Mouse (Mus musculus) urinary bladder, adult 2 months (tissue): Measurements from ENCODE around the gene Usp34. TPM values are rescaled to one million over a fixed set of nuclear protein-coding genes. Genes with fewer than 3 reads are reported as not detected.
A peak's percentile ranks its signal among the peaks of the same experiment; 100 is the strongest.
"Not testable (repeated sequence)": the region's sequence is repeated elsewhere in the genome, so short reads cannot be mapped to it uniquely, and the experiment has no call there.

Experiments used
- DNase-seq: peaks from one replicate; pipeline ENCODE4 v3.0.0; 2022; ENCODE audit warnings: low spot score
- polyA plus RNA-seq: library from polyadenylated mRNA; depleted of rRNA; stranded (reverse); fragments of >200 nt; gene quantifications from 2 replicates; pipeline ENCODE4 v1.2.3, GENCODE M21; 2012; rRNA removed

Gene Usp34
- 31.1 and 31.2 TPM in 2 replicates for polyA plus RNA-seq

DNA sequence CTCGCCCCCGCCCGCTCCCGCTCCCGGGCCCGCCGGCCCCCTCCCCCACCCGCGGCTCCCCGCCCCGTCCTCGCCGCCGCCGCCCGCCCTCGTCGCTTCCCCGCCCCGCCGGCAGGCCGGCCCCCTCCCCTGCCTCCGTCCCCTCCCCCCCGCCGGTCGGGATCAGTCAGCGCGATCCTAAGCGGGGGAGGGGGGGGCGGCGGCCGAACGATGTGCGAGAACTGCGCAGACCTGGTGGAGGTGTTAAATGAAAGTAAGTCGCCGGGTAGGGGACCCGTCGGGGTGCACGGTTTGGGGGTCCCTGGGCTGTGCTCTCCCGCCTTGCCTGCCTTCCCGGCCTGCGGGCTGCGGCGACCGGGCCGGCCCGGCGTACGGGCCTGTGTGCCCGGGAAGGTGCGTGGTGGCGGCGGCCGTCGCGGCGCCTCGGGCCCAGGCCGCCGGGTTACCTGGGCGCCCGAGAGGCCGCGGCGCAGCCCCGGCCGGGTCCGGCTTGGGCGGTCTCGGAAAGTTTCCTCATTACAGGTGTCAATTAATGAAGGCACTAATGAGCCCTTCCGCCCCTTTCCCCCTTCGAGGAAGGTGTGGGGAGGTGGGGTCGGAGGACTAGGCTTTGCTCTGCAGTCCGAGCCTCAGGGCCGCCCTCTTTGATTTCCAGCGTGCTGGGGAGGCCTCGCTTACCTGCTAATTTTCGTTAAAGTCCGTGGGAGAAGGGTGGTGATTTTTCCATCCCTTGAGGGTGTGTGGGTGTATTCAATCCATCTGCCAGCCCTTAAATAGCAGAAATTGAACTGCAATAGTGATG is at the start of gene Usp34:
TSS of gene Usp34 (plus strand) at position 132 of the 802 bp plus-strand sequence.
- peak; percentile 61 for DNase-seq

DNA sequence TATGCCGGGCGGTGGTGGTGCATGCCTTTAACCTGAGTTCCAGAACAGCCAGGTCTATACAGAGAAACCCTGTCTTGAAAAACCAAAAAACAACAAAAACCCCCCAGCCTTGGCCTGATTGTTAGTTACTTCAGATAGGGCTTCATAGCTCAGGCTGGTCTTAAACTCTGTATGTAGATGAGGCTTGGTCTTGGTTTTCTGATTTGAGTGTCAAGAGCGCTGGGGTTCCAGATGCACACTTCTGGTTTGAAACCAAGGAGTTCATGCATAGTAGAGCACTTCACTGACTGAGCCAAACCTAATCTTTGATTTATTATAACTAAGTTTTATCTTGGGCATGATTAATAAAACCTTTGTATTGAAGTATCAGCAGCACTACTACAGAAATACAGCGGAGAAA is 47.6 kb upstream of the Usp34 start:
- no peak for DNase-seq

DNA sequence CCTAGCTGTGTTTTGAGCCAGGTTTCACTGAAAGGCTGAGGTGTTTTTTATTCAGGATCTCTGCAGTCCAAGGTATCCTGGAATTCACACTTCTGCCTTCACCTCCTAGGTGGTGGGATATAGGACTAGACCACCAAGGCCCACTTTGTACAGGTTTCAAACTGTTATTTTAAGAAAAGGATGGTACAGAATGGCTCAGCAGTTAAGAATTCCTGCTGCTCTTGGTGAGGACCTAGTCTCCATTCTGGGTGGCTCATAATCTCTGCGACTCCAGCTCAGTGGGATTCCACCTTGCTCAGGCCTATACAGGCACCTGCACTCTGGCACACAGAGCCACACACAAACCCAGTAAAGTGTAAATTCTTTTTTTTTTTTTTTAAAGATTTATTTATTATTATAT is 47.2 kb upstream of the Usp34 start:
- DNase-seq = no peak

DNA sequence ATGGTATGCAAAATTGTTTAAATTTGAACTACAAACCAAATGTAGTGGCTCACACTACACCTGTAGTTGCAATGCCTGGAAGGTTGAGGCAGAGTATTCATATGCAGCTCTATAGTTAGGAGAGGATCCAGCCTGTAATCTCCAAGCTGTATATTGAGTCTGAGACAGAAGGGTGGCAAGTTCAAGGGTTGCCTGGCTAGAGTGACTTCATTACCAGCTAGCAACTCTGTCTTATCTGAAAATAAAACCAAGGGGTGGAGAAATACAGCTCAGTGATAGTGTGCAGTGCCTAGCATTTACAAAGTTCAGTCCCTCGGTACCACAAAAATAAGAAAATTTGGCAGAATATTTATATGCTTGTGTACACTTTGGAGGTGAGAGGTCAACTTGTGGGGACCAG is 46.5 kb upstream of the Usp34 start:
- no peak for DNase-seq

DNA sequence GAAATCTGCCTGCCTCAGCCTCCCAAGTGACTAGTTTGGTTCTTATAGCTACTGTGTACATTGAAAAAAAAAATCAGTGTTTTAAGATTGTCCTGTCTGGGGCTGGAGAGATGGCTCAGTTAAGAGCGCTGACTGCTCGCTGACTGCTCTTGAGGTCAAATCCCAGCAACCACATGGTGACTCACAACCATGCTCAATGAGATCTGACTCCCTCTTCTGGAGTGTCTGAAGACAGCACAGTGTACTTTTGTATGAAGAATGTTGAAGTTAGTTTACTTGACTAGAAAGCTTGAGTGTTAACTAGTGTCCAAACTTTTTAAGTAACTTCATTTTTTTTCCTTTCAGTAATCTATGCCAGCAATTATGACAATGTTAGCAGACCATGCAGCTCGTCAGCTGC is 45.2 kb upstream of the Usp34 start:
- DNase-seq = no peak

DNA sequence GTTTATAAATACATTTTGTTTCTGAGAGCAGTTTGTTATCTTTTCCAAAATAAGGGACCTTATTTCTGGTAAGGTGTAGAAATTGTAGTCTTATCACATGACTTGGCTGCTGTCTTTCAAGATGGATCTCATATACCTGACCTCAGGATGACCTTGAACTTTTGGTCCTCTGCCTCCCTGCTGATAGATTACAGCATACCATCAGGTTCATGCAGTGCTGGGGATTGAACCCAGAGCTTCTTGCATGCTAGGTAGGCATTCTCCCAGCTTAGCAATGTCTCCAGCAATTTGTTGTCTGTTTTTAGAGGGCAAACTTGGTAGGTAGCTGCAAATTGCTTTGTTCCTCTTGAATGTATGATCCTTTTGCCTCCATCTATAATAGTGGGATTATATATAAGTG is 41.7 kb upstream of the Usp34 start:
- DNase-seq = no peak

DNA sequence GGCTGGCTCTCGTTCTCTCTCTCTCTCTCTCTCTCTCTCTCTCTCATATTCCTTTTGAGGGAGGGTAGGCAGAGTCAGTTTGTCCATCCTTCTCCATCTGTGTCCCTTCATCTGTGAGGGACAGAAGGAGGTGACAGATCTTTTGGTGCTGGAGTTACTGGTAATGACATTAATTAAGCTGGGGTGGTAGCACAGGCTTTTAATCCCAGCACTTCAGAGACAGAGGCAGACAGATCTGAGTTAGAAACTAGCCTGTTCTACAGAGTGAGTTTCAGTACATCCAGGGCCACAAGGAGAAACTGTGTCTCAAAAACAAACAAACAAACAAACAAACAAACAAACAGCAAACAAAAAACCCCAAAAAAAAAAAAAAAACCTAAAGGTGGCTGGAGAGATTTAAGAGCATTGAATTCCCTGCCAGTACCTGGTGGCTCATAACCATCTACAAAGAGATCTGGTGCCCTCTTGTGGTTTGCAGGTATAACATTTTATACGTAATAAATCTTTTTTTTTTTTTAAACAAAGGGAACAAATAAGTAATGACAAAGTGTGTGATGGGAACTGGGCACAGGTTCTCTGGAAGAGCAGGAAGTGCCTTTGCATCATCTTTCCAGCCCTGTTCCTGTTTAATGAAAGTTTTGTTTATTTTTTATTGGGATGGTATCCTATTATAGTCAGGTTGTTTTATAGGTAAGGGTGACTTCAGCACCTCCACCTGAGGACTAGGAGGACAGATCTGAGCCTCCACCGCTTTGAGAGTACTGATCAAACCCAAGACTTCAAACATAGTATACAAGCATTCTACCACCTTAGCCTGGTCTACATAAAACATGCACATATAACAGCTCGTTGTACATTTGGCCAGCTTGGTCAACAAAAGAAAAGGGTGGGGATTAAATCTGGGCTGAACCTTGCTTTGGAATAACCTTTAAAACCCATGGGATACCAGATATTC is 34.6 kb upstream of the Usp34 start:
- DNase-seq = no peak

DNA sequence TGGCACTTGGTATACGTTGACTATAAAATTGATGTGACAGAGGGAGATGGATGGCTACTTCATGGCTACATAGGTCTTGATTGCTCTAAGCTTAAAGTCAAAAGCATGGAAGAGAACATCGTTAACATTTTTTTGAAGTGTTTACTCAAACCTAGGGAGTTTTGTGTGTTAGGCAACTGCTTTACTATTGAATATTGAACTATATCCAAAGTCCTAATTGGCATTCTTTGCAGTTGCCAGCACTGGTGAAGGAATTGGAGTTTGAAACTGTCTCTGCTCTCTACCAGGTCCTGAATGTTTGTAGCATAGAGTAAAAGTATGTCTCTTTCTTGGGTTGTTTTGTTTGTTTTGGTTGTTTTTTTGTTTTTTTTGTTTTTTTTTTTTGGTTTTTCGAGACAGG is 30.9 kb upstream of the Usp34 start:
- DNase-seq = no peak

DNA sequence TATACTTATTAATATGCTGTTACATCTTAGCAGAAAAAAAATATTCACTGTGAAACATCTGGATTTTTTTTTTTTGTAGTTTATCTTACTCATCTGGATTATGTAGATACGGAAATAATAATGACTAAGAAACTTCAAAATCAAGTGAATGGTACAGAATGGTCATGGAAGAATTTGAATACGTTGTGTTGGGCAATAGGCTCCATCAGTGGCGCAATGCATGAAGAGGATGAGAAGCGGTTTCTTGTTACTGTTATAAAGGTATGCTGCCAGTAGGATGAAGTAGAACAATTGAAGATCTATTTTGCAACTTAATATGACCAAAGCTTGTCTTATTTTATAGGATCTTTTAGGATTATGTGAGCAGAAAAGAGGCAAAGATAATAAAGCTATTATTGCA is 22.2 kb upstream of the Usp34 start:
- no peak for DNase-seq

DNA sequence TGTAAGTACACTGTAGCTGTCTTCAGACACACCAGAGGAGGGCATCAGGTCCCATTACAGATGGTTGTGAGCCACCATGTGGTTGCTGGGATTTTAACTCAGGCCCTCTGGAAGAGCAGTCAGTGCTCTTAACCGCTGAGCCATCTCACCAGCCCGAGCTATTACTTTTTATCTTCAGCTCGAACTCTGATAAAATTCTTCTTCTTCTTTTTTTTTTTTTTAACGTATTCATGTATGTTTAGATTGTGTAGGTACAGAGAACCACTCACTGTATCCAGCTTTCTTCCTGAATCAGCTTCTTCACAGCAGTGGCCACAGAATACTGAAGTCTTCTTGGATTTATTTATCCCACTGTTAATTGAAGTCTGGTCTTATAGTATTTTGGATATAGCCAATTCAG is 17.8 kb upstream of the Usp34 start:
- not testable (repeated sequence) for DNase-seq

DNA sequence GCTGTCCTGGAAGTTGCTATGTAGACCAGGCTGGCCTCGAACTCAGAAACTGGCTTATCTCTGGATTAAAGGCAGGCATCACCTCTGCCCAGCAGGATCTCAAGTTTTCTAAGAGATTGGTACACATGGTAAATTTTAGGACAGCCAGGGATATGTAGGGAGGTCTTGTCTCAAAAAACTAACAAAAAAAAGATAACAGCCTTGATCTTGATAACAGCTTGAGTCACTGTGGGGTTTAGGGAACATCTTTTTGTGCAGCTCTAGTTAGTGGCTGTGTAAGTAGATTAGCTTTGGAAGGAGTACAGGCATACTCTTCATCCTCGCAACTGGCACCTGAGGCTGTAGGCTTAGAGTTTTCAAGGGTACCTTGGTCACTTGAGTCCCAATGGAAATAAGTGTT is 9.3 kb upstream of the Usp34 start:
- DNase-seq = no peak

DNA sequence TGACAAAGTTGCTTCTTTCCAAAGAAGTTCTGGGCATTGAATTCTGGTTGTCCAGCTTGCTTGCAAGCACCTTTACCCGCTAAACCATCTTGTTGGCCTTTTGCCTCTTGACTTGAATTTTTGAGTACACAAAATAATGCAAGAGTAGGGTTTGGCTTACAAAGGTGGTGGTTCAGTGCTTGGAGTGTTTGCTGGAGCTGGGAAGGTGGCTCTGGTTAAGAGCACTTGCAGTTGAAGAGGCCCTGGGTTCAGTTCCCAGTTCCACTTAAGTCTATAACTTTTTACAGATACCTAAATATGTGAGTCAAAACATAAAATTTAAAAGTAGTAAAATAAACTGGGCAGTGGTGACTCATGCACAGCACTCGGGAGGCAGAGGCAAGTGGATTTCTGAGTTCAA is 8.4 kb upstream of the Usp34 start:
- DNase-seq = no peak

DNA sequence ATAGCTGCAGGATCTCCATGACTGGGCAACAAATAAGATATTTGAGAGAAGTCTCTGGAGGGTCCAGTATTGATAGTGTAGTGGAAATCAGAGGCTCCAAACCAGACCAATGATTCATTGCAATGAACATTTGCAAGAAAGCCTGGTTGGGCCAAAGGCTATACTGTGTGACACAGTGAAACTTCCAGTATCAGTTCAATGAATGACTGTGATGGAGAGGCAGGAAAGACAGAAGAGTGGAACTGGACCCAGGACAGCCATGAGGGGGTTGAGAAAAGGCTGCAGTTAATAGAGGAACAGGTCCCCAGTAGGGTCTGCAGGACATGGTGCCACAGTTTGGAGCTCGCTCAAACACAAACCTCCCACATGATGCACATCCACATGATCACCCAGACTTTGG is 6.8 kb upstream of the Usp34 start:
- DNase-seq = no peak

DNA sequence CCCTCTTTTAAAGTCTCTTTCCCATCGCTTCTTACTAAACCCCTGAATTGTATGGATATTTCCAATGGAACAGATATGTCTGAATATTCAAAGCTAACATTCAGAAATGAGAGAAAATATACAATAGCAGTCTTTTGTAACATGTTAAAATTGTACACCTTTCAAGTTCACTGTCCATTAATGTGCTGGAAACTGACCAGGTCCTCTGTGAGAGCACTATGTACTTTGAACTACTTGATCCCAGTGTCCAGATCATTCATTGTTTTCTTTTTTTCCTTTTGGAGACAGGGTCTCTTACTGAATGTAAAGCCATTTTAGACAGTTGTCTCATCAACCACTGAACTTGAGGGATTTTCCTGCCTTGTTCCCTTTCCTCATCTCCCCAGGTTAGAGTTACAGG is 3.6 kb upstream of the Usp34 start:
- DNase-seq = no peak

DNA sequence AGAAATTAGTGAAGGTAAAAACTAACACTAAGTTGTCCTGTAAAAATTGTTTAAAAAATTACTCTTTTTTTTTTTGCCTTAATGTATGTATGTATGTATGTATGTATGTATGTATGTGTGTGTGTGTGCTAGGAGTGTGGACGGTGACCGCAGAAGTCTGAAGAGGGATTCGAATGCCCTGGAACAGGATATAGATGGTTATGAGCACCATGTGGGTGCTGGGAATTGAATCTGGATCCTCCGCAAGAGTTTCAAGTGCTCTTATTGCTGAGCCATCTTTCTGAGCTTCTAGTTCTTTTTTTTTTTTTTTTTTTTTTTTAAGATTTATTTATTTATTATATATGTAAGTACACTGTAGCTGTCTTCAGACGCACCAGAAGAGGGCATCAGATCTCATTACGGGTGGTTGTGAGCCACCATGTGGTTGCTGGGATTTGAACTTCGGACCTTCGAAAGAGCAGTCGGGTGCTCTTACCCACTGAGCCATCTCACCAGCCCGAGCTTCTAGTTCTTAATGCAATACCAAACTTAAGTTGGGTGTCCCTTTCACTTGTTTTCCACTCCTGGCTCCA is 1.5 kb upstream of the Usp34 start:
- not testable (repeated sequence) for DNase-seq

DNA sequence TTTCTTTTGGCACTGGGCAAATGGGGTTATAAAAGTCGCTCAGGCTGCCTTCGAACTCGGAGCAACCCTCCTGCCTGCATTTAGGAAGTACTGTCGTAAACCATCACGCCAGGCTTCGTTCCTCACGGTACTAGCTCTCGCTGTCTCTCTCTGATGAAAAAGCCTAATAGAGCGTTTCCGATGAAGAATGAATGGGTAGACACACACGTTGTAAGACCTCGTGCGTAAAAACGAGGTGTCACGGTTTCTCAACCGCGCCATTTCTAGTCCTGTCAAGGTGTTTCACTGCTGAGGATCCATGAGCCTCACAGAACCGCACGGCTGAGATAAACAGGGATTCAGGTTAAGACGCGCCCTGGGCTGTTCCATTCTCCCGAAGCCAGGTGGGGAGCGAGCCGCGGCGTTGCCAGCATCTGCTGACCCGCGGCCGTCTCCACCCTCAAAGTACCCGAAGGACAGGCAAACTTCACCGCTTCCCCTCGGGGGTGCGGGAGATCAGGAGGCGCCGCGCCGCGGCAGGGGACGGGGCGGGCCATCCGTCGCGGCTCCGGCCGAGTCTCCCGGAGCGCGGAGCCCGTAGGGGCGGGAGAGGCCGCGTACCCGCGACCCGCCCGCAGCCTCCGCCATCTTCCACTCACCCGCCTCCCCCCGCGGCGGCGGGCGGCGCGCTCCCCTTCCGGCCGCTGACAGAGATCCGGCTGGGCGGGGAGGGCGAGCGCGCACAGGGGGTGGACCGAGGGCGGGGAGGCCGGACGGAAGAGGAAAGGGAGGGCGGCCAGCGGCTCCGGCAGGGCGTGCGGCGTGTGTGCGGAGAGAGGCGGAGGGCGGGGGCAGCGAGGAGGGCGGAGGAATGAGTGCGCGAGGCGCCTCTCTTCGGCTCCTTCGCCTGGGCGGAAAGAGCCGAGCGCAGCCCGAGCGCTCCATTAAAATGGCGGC is 754 bp upstream of the Usp34 start:
- DNase-seq = peak; percentile 96

DNA sequence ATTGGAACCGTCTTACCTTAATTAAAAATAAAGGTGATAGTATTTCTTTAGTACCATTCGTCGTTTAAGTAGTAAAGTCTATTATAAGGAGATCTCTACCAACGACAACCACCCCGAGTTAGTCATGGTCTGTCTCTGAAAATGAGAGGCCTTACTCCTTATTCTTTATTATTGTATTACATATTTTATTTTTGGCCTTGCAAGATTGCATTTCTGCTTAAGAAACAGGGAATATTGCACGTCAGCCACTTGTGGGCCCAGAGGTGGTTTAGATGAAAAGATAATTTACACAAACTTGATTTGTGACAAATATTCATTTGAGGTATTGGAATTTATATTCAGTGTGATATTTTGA is 848 bp downstream of the Usp34 start:
- no peak for DNase-seq

DNA sequence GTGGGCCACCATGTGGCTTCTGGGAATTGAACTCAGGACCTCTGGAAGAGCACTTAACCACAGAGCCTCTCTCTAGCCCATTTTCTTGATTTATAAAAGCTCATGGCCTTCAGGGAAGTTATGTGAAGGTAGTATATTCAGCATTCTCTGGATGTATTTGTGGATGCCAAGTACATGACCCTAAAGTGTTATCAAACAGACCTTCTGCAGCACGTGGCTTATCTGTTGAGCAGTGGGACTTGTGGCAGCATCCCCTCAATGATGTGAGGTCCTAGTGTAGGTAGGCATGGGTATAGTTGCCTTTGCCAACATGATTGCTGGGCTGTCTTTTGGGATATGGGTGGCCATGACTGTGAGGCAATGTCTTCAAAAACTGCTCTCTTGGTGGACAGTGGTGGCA is 6.8 kb downstream of the Usp34 start:
- DNase-seq = no peak

DNA sequence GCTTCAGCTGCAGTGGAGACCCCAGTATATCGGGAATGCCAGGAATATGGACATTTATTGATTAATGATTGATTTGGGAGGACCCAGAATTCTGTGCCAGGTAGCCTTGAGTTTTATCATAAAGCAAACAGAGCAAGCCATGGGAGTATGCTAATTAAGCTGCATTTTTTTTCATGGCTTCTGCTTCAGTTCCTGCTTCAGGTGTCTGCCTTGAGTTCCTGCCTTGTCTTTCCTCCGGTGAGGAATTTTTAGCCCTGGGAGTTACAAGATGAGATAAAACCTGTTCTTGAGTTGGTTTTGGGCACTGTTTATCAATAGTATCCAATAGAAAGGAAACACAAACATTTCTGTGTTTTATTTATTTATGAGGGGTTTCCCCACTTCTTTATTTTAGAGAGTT is 22.7 kb downstream of the Usp34 start:
- no peak for DNase-seq

DNA sequence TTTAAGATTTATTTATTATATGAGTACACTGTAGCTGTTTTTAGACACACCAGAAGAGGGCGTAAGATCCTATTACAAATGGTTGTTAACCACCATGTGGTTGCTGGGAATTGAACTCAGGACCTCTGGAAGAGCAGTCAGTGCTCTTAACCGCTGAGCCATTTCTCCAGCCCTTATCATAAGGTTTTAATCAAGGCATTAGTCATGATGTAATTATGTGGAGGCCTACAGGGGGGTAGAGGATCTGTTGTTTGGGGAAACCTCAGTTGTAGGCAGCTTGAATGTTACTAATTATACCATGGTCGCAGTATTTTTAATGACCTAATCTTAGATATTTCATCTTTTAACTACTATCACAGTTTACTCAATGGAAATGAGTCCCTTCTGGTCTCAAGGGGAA is 25.4 kb downstream of the Usp34 start:
- no peak for DNase-seq

DNA sequence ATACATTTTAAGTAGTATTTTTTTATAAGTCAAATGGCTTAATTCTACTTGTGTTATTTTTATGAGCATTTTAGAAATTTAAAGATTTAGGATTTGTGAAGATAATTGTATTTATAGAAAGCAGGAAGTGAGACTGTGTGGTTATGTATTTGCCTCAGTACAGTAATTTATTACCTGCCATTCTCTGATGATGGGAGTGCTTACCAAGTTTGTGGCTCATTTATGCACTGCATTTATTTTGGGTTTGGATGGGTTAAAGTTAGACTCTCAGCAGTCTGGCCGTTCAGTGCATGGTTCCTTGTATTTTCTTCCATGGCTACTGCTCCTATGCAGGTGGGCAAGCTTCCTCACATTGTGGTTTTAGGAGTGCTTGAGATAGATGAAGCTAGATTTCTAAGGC is 28.5 kb downstream of the Usp34 start:
- no peak for DNase-seq

DNA sequence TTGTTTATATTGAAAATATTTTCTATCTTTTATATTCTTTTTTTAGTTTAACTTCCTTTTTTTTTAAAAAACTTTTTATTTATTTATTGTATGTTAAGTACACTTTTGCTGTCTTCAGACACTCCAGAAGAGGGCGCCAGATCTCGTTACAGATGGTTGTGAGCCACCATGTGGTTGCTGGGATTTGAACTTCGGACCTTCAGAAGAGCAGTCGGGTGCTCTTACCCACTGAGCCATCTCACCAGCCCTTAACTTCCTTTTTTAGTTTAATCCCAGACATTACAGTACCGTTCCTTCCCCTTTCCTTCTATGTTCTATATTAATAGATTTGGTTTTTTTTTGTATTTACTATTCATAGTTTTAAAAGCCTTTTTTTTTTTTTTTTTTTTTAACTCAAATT is 50.5 kb downstream of the Usp34 start:
- not testable (repeated sequence) for DNase-seq
